Mouse (Mus musculus) heart, adult 2 months (tissue): Measurements from ENCODE around the gene Cmss1. TPM values are rescaled to one million over a fixed set of nuclear protein-coding genes. Genes with fewer than 3 reads are reported as not detected.

Experiments used
- DNase-seq, 2 experiments: peaks; one replicate each; pipeline ENCODE4 v3.0.0; 2021
- H3K27ac ChIP-seq: fragments of 200-600 bp; 2 replicates; pipeline ENCODE4 v1.8.1; 2022
- H3K27me3 ChIP-seq: fragments of 200-500 bp; 2 replicates; pipeline ENCODE4 v1.6.1; 2012; ENCODE audit warnings: mild to moderate bottlenecking, low read length, inconsistent platforms, mixed read lengths; ENCODE audit not compliant: control insufficient read depth, insufficient read depth
- H3K36me3 ChIP-seq: fragments of 200-500 bp; 2 replicates; pipeline ENCODE4 v1.6.1; 2012; ENCODE audit warnings: low read length, inconsistent platforms; ENCODE audit not compliant: control insufficient read depth, insufficient read depth
- H3K4me1 ChIP-seq: fragments of 200-500 bp; 2 replicates; pipeline ENCODE4 v1.6.1; 2011; ENCODE audit warnings: low read length; ENCODE audit not compliant: control insufficient read depth, insufficient read depth
- H3K4me3 ChIP-seq: fragments of 200-600 bp; 2 replicates; pipeline ENCODE4 v1.8.1; 2022
- H3K79me2 ChIP-seq: fragments of 200-500 bp; replicated peaks from 2 replicates; pipeline ENCODE4 v1.6.1; 2012; ENCODE audit warnings: mild to moderate bottlenecking, inconsistent platforms, low read length, moderate library complexity, mixed read lengths; ENCODE audit not compliant: control insufficient read depth, insufficient read depth
- H3K9ac ChIP-seq: fragments of 200-500 bp; 2 replicates; pipeline ENCODE4 v1.6.1; 2012; ENCODE audit warnings: low read depth, mild to moderate bottlenecking, control low read depth, inconsistent platforms, low read length, mixed read lengths
- CTCF ChIP-seq: fragments of 200-600 bp; IDR thresholded peaks from 2 replicates; pipeline ENCODE4 v1.8.1; 2022; ENCODE audit warnings: antibody characterized with exemption, mild to moderate bottlenecking, moderate library complexity
- EP300 ChIP-seq: fragments of 200-500 bp; IDR thresholded peaks from 2 replicates; pipeline ENCODE4 v1.6.1; 2011; ENCODE audit warnings: low read depth, low read length, control low read depth; ENCODE audit not compliant: insufficient read depth
- POLR2A ChIP-seq: fragments of 200-500 bp; IDR thresholded peaks from 2 replicates; pipeline ENCODE4 v1.6.1; 2011; ENCODE audit warnings: mild to moderate bottlenecking, low read depth, low read length, control low read depth; ENCODE audit not compliant: insufficient read depth
- WGBS: fragments of 180-500 bp; shearing (Covaris S2); methylation state at CpG from one replicate; pipeline ENCODE4 v1.1.7; 2018; 5-methylcytosine and 5-hydroxymethylcytosine counted together
- intact Hi-C: fragments of 180-260 bp; cut with DNase I; formaldehyde crosslinking; loops from one replicate; pipeline ENCODE4 v1.15.1; 2025
- polyA plus RNA-seq: library from polyadenylated mRNA; depleted of rRNA; stranded (reverse); fragments of >200 nt; gene quantifications from 2 replicates; pipeline ENCODE4 v1.2.3, GENCODE M21; 2012
- total RNA-seq, 2 experiments: library from RNA; stranded (reverse); gene quantifications; 2 replicates each; pipeline ENCODE4 v1.2.3; 2021

Gene Cmss1
- total and polyA plus RNA-seq, 3 experiments: 17.6 to 74.3 (median 66.9) TPM

DNA sequence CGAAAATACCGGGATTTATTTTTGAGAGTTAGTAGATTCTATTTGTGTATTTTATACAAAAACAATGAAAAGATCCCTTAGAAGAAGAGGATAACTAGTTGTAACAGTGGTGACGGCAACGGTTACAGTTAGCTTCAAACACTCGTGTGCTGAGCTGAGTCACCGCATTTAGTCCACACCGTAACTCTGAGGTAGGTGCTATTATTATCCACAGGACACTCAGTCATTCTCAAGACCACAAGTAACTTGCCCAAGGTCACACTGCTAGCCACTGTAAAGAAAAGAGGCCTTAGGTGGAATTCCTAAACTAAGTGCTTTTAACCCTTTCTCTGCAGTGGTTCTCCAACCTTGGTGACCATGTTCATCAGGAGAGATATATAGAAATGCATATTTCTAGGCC lies 79.8 kb downstream of the Cmss1 start:
- Histone ChIP-seq H3K27ac (peak overlapping the region; percentile 68), H3K9ac (no peak overlapping the region), H3K79me2 (no peaks in the 10 kb centered on the region), H3K4me3 (no peak overlapping the region), H3K36me3 (peaks cover 13% of the 10 kb centered on the region), H3K4me1 (peaks cover 10% of the 10 kb centered on the region), H3K27me3 (no peaks in the 10 kb centered on the region)
- 62% methylated on average over 7 of the region's 7 CpGs for WGBS
- DNase-seq: no peak
- TF ChIP-seq EP300 (no peak), POLR2A (no peak), CTCF (no peak)
- intact Hi-C loops: loop anchor here (2.0 to 5.0 kb wide), 2 partner anchors 35 to 118 kb away; no protein-coding TSS in a partner anchor

DNA sequence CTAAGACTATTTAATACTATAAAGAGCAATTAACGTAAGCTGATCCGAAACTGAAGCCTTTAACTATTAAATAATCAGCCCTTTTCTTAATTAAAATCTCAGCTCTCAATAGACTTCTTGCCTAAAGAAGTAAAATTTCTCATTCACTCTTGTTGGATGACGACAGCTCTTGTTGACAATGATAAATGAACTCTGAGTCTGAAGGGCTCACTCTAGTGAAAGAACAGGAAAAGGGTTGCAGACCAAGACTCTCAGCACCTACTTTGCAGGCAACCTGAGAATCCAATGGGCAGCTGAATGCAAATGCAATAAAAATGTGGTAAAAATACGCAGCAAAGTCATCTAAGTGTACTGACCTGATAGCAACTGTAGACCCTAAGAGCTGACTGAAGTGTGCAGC lies 81.2 kb downstream of the Cmss1 start:
- Histone ChIP-seq H3K4me1 (peaks cover 2% of the 10 kb centered on the region), H3K4me3 (no peak overlapping the region), H3K79me2 (no peaks in the 10 kb centered on the region), H3K27me3 (no peaks in the 10 kb centered on the region), H3K9ac (no peak overlapping the region), H3K27ac (no peak overlapping the region), H3K36me3 (peaks cover 5% of the 10 kb centered on the region; the same call in 1 of the 2 replicates)
- TF ChIP-seq POLR2A (no peak), CTCF (no peak), EP300 (no peak)
- DNase-seq: no peak
- intact Hi-C loops: loop anchor here (5.0 kb wide), 1 partner anchor 33 kb away; no protein-coding TSS in a partner anchor
- 93% methylated on average over 4 of the region's 4 CpGs for WGBS

DNA sequence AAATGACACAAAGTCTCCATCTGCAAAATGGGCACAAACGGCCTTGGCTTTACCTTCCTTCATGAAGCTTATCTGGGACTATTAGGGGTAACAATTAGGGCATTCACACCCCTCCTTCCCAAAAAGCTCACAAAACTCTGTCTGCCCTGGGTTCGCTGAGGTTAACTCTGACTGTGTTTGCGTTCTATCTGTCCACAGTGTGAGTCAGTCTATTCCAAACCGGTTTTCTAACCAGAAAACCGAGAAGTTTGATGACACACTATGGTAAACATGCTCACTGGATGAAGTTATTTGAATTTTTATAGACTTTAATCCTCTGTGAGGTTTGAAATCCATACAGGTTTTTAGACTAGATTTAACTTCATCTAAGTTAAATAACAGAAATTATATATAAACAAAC lies 81.6 kb downstream of the Cmss1 start:
- TF ChIP-seq EP300 (no peak), CTCF (no peak), POLR2A (no peak)
- Histone ChIP-seq H3K4me1 (peaks cover 2% of the 10 kb centered on the region), H3K27me3 (no peaks in the 10 kb centered on the region), H3K79me2 (no peaks in the 10 kb centered on the region), H3K9ac (no peak overlapping the region), H3K27ac (no peak overlapping the region), H3K36me3 (peaks cover 5% of the 10 kb centered on the region; the same call in 1 of the 2 replicates), H3K4me3 (no peak overlapping the region)
- WGBS: 88% methylated on average over 5 of the region's 5 CpGs
- intact Hi-C loops: loop anchor here (5.0 kb wide), 1 partner anchor 33 kb away; no protein-coding TSS in a partner anchor
- no peak for DNase-seq

DNA sequence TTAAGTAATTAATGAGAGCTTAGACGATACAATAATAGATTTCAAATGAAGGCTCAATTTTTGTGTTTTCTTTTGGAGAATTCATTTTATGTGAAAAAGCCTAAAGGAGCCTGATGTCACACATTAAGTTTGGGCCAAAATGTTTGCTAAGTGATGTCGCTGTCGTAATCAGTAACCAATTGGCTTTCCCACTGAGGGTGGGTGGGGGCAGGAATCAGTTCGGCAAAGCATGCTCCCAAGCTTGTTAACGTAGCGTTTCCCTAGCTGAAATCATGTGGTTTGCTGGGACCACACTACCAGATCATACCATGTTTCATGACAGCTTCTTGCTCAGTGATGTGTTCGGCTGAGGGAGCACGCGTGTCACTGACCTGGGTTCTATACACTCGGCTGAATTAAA lies 91.0 kb downstream of the Cmss1 start:
- no peak overlapping the region for H3K4me3 ChIP-seq
- WGBS: 73% methylated on average over 10 of the region's 10 CpGs
- H3K27me3 ChIP-seq: no peaks in the 10 kb centered on the region
- H3K9ac ChIP-seq: no peak overlapping the region
- no peaks in the 10 kb centered on the region for H3K4me1 ChIP-seq
- intact Hi-C loops: no loop called here
- no peaks in the 10 kb centered on the region for H3K79me2 ChIP-seq
- no peak for TF ChIP-seq POLR2A
- TF ChIP-seq CTCF: no peak
- no peak for TF ChIP-seq EP300
- no peak for DNase-seq
- no peak overlapping the region for H3K27ac ChIP-seq
- H3K36me3 ChIP-seq: no peaks in the 10 kb centered on the region

DNA sequence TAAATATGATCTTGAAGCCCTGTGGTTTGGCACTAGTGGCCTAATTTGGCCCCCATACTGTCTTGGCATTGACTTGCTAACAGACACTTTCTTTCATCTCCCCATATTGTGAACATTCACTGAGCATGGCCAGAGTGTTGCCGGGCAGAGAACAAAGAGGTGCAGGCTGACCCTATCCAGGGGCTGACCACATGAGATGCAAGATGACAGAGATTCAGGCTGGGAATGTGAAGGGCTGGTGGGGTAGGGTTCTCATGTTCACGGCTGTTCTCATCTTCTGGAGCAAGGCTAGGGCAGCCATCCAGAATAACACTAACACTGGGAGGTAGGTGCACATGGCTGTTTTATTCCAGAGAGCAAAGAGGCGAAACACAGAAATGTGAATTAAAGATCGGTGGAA lies 92.3 kb downstream of the Cmss1 start:
- Histone ChIP-seq H3K9ac (no peak overlapping the region), H3K4me3 (no peak overlapping the region), H3K36me3 (no peaks in the 10 kb centered on the region), H3K4me1 (no peaks in the 10 kb centered on the region), H3K27me3 (no peaks in the 10 kb centered on the region), H3K27ac (no peak overlapping the region), H3K79me2 (no peaks in the 10 kb centered on the region)
- intact Hi-C loops: no loop called here
- TF ChIP-seq EP300 (no peak), POLR2A (no peak), CTCF (no peak)
- WGBS: 90% methylated on average over 4 of the region's 4 CpGs
- DNase-seq: no peak

DNA sequence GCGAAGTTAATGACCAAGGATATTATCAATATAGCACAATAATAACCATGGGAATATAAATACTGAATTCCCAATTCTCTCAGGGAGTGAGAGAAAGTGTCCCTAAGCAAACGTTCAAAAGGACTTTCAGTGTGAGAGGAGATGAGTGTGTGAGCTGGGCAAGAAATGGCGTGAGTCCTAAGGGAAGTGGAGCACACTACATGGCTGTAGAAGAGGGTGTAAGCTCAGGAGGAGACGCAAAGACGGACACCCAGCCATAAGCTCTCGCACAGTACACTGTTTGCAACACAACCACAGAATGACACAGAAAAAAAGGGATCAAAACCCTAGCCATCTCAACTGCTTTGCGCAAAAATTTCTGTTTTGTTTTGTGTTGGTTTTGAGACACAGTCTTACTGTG lies 93.1 kb downstream of the Cmss1 start:
- H3K79me2 ChIP-seq: no peaks in the 10 kb centered on the region
- WGBS: 87% methylated on average over 7 of the region's 7 CpGs
- intact Hi-C loops: no loop called here

More for the DNA sequence above, 93.1 kb downstream of the Cmss1 start:
- H3K27ac ChIP-seq: no peak overlapping the region
- no peak for DNase-seq
- no peak for TF ChIP-seq CTCF
- no peak for TF ChIP-seq POLR2A
- no peak for TF ChIP-seq EP300
- no peak overlapping the region for H3K9ac ChIP-seq
- peaks cover under 1% of the 10 kb centered on the region for H3K4me1 ChIP-seq
- H3K27me3 ChIP-seq: no peaks in the 10 kb centered on the region
- H3K36me3 ChIP-seq: no peaks in the 10 kb centered on the region
- H3K4me3 ChIP-seq: no peak overlapping the region
